Mouse (Mus musculus) heart, adult 11 months (tissue): ENCODE data around the gene Lrrc38.
"Not testable (repeated sequence)": the region's sequence is repeated elsewhere in the genome, so short reads cannot be mapped to it uniquely, and the experiment has no call there.

Source experiments
- DNase-seq: peaks from one replicate; pipeline ENCODE4 v3.0.0; 2022

The Lrrc38 gene

GRCm38 (mm10) chr4:143349484-143349906 lies at the start of gene Lrrc38:
Gene Lrrc38, plus strand, starts transcription at chr4:143349757.
- no peak for DNase-seq

GRCm38 (mm10) chr4:143300113-143300688 lies 49.4 kb upstream of the Lrrc38 start:
- DNase-seq: no peak

DNA sequence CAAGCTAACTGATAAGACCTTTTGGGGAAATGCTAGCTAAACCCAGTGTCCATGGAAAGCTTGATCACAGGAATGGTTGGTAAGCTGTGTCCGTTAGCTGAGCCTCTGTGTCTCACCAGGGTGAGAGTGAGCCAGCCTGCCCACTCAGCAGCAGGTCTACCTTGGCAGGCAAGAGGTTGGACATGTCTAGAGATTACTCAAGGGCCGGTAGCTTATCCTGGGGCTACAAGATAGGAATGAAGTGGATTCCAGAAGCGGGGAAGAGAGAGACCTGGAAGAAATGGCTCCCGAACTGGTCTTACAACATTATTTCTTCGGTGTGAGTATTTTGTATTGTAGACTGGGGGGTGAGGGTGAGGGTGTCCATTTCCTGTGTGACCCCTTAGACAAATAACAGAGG lies 48.5 kb upstream of the Lrrc38 start:
- no peak for DNase-seq

DNA sequence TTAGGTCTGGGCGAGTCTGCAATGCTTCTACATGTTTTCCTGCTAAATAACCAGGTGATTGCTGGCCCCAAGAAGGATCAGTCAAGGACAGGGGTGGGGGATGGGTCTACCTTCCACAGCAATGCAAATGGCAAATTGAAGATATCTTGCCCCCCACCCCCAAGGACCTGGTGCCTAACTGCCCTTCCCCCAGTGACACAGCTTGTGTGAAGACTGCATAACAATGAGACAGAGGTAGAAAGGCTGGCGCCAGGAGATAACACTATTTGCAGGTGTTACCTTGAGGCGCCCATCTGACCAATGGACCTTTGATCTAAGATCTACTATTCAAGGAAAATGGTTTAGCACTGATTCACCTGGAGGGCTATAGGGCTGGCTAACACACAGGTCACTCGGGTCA lies 47.7 kb upstream of the Lrrc38 start:
- DNase-seq: no peak

- no peak for DNase-seq
These were observed 47.2 kb upstream of the Lrrc38 start for GRCm38 (mm10) chr4:143302279-143302890.

DNA sequence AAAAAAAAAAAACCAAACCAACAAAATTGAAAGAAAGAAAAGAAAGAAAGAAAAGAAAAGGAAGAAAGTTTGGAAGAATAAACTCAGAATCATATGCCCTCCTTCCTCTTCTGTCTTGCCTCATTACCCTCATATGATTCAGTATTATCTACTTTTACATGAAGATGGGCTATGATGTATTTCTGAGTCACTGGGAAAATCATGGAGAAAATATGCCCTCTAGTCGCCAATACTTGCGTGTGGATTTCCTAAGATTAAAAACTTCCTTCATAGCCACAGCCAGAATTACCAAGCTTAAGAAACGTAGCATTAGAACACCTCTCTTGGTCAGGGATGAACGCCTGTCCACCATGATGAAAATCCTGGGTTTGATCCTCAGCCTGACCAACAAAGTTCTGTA lies 44.5 kb upstream of the Lrrc38 start:
- DNase-seq: no peak

- DNase-seq: no peak
These were observed 43.4 kb upstream of the Lrrc38 start for GRCm38 (mm10) chr4:143305987-143306772.

DNA sequence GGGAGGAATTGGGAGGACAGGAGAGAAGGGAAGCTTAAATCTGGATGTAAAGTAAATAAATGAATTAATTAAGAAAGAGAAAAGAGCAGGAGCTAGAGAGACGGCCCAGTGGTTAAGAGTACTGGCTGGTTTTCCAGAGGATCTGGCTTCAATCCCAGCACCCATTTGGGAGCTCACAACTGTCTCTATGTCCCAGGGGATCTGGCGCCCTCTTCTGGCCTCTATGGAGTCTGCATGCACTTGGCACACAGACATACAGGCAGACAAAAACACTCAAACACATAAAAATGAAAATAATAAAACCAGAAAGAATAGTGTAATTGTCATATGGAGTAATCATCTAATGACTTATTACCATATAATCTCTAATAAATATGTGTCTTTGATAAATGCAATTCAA lies 38.2 kb upstream of the Lrrc38 start:
- DNase-seq: no peak

DNA sequence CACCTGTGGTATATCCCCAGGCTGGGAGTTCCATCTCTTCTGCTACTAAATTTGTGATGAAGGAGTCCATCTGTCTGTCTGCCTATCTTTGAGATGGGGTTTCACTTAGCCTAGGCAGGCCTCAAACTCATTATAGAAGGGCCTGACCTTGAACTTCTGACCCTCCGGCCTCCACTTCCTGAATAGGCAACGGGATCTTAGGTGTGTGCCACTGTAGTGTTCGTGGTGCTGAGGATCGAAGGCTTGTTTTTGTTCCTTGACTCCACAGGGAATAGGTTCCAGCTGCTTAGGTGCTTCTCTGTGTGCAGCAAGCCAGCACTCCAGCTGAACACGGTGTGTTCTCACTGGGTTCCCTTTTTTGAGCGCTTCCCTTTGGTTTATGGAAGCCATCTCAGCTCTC lies 36.3 kb upstream of the Lrrc38 start:
- DNase-seq: no peak

DNA sequence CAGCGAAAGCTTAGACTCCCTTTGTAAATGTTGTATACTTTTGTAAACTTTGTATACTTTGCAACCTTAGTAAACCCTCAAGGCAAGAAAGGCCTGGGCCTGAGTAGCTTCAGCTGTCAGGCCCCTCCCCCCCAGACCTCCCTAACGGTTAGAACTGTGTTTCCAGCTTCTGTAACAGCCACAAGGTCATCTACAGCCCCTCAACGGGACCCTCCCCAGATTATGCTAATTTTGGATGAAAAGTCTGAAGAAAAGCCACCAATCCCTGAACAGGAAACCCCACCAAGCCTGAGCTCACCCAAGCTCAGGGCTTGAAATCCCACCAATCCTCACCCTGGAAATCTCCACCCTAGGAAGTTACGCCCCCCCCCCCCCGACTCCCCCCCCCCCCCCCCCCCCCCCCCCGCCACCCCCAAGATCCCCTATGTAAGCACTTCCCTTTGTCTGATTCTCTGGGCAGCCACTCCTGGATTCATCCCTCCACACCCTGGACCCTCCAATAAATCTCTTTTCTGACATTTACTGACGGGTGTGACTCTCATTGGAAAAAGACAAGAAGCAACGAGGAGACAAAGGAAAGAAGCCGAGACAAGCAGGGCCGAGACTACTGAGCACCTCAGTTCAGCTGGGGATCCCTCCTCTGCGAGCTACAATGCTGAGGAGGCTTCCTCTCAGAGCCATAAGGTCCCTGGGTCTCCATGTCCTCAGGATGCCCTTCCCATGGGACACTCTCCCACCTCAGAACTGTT lies 25.2 kb upstream of the Lrrc38 start:
- DNase-seq: no peak

GRCm38 (mm10) chr4:143324925-143325624 lies 24.5 kb upstream of the Lrrc38 start:
- no peak for DNase-seq

- peak; percentile 90 for DNase-seq
These were observed 24.0 kb upstream of the Lrrc38 start for GRCm38 (mm10) chr4:143325625-143325941.

GRCm38 (mm10) chr4:143330566-143330965 lies 19.0 kb upstream of the Lrrc38 start:
- DNase-seq: no peak

DNA sequence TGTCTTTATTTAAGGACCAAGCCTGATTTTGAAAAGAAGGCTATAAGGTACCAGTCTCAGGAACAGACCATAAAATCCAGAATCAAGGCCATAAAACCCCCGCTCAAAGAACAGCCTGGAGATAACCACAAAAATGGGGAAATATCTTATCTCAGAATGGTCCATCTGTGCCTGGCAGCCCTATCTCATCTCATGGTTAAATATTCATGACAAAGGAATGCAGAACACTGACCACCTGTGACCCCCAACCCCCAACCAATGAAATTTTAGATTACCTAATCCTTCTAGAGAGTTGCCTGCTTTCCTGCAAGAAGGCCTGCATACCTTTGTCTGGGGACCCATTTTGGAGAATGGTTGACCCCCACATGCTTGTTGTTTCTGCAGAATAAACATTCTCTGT lies 17.8 kb upstream of the Lrrc38 start:
- DNase-seq: no peak

GRCm38 (mm10) chr4:143334145-143334544 lies 15.4 kb upstream of the Lrrc38 start:
- no peak for DNase-seq

- DNase-seq: peak; percentile 89
These were observed 14.6 kb upstream of the Lrrc38 start for GRCm38 (mm10) chr4:143334995-143335394.

- no peak for DNase-seq
These were observed 13.5 kb upstream of the Lrrc38 start for GRCm38 (mm10) chr4:143336096-143336495.

- DNase-seq: no peak
These were observed 9.7 kb upstream of the Lrrc38 start for GRCm38 (mm10) chr4:143339808-143340207.

GRCm38 (mm10) chr4:143341470-143341869 lies 8.1 kb upstream of the Lrrc38 start:
- DNase-seq: no peak

DNA sequence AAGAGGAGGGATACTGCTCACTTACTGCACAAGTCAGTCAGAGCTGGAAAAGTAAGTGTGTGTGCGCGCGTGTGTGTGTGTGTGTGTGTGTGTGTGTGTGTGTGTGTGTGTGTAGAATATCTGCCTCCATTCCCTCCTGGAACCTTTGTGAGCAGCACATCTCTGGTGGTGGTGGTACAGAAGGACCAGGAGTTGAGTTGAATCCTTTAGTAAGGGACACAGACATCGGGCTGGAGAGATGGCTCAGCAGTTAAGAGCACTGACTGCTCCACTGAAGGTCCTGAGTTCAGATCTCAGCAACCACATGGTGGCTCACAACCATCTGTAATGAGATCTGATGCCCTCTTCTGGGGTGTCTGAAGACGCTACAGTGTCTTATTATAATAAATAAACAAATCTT lies 4.1 kb upstream of the Lrrc38 start:
- not testable (repeated sequence) for DNase-seq

DNA sequence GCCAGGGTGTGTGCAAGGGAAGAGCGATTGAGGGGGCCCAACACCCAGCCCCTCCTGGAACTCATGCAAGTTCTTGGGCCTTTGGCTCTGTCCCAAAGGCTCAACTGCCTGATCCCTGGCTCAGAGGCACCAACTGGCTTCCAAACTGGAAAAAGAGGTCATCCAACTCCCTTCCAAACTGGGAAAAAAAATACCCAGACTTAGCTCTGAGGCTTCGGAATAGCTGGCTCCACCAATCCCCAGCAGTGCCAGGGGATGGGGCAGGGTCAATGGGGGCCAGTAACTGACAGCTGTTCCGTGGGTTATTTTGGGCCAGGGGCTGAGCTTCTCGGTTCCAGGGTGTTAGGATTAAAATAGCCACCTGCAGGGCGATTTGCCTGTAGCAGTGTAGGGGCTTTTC lies 879 bp upstream of the Lrrc38 start:
- no peak for DNase-seq

DNA sequence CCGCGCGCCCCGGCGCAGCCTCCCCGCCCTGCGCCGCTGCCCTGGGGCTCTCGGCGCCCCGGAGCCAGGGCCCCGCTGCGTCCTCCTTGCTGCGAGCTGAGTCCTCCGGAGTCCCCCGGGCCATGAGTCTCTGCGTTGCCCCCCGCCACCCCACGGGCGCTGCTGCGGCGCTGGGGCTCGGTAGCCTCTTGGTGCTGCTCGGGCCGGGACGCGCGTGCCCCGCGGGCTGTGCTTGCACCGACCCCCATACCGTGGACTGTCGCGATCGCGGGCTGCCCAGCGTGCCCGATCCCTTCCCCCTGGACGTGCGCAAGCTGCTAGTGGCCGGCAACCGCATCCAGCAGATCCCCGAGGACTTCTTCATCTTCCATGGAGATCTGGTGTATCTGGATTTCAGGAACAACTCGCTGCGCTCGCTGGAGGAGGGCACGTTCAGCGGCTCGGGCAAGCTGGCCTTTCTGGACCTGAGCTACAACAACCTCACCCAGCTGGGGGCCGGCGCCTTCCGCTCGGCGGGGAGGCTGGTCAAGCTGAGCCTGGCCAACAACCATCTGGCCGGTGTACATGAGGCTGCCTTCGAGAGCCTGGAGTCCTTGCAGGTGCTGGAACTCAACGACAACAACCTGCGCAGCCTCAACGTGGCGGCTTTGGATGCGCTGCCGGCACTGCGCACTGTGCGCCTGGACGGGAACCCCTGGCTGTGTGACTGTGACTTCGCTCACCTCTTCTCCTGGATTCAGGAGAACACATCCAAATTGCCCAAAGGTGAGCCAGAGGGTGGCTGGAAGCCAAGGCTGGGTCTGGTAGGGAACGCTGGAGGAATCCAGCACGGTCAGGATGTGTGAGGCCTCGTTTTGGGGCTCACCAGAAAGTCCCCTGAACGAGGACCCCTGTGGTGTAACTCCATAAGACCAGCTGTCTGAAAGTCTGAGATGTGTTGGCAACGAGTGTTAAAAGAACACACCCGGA lies 774 bp downstream of the Lrrc38 start:
- no peak for DNase-seq
